Mouse (Mus musculus) heart, postnatal 10 days (tissue): ENCODE measurements around the gene Pkig. TPM values are rescaled to one million over a fixed set of nuclear protein-coding genes. Genes with fewer than 3 reads are reported as not detected.

Experiments
- DNase-seq, 2 experiments: peaks; one replicate each; pipeline ENCODE4 v3.0.0; 2021
- intact Hi-C: fragments of 180-260 bp; cut with DNase I; formaldehyde crosslinking; loops from one replicate; pipeline ENCODE4 v1.15.1; 2025
- total RNA-seq, 2 experiments: library from RNA; stranded (reverse); gene quantifications; 2 replicates each; pipeline ENCODE4 v1.2.3; 2021

The Pkig gene
- total RNA-seq, 2 experiments from 2014 or later = 177 to 195 TPM

DNA sequence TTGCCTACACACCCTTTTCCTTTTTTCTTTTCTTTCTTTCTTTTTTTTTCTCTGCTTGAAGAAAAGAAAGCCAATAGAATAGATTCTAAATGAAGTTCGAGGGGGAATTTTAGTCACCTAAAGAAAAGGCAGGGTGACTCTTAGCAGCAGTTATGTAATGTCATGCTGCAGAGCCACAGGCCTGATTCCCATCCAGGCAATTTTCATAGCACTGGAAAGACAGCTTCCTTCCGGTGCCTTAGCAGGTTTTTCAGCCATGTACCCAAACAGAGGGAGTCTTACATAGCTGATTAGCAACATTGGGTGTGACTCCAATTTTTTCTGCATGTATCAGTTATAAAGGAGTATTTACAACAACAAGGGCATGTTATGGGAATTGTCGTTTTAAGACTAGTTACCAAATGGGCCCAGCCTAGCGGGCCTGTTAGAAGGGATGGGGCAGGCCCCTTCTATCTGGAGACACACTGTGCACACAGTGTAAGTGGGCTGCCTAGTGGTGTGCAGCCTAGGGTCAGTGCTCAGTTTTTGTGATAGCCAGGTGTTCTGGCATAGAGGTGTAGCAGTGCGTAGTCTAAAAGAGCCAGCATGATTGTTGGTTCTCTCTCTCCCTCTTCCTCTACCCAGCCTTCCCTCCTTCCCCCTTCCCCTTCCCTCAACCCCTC lies 45.5 kb downstream of the Pkig start:
- no peak for DNase-seq
- intact Hi-C loops = no loop called here

DNA sequence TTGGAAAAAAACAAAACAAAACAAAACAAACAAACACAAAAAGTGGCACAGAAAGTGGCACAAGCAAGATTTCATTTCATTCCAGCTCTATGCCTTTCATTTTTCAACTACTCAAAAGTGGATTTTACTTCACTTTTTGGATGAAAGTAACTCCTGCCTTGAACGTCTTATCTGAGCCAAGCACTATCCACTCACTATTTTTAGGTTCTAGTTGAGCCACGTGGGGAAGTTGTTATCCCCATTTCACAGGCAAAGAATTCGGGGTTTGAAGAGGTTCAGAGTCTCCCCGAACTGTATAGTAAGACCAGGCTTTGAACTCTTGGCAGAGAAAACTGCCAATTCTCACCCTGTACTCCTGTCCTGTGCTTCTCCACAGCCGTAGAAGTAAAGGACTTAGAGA lies 50.1 kb downstream of the Pkig start:
- DNase-seq = no peak
- intact Hi-C loops = no loop called here

DNA sequence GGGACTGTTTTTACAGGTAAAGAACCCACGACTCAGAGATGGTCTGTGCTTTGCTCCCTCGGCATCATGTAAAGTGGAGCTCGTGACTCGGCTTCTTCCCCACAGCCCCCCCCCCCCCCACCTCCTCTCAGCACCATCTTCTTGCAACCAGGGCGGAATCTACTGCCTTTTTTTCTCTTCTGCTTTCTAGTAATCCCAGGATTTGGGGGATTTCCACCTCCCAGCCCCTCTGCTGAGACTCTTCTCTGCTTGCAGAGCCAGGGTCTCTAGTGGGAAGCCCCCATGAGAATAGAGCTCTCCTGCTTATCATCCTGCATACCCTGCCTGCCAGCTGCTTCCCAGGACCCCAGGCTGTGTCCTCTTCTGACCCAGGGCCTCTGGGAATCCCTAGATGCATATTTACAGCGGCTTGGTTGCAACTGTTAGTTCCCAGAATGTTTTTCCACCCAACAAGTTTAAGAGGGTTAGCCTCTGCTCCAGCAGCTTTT lies 50.6 kb downstream of the Pkig start:
- intact Hi-C loops = no loop called here
- DNase-seq = no peak

DNA sequence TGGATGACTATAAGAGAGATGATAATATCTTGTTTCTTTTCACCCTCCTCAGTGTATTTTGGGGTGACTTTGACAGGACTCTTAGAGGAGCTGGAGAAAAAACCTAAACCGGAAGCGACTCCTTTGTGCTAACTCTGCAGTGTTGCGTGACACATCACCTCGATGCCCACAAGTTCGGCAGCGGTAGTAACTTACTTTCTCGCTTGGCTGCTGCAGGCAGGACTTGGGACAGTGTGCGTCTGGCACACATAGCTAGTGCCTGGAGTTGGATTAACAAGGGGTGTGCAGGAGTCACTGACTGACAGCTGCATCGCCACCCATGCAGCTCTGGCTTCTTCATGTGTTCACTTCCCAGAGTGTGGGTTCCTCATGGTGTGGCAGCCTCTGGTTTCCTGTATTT lies 51.8 kb downstream of the Pkig start:
- intact Hi-C loops = loop anchor here (2.0 kb wide), 1 partner anchor 13 kb away; no protein-coding TSS in a partner anchor
- DNase-seq = no peak

DNA sequence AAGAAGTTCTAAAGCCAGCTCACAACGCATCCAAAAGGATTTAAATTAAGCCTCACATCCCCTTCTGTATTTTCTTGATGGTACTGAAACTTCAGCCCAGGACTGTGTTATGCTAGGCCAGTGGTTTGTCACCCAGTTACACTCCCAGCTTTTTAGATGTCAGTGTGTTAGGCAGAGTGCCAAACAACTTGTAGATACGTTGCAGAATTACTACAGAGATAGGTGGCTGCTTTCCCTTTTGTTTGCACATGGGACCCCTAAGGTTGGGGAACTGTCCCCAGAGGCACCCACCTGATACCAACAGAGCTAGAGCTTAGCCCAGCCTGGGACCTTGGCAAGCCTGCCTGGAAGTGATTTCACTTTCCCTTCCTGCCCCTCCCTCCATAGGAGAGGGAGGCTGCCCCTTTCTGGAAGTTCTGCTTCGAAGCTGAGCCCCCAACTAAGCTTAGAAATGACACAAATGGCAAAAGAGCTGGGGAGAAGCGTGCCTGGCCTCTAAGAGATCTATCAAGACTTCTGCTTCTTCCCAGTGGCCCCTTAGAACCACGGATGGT lies 52.5 kb downstream of the Pkig start:
- intact Hi-C loops = loop anchor here (2.0 kb wide), 1 partner anchor 14 kb away; no protein-coding TSS in a partner anchor
- peak; percentile 57 to 60 for DNase-seq

DNA sequence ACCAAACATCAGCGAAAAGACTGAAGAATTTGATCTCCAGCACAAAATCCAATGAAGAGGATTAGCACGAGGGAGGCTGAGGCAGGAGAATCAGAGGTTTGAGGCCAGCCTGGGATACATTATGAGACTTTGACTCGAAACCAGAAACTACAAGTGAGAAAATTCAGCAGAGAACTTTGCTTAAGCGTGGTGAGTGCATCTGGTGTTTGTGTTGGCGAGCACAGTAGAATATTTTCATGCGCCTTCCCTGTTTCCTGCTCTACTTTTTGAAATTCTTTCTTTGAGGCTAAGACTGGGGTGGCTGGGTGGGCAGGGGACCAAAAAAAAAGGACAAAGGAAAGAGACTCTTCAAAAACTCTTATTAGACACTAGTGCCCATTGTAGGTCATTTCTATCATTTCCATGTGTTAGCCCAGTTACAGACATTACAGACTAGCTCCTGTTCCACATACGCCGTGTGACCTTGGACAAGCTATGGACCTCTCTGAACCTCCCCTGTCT lies 53.2 kb downstream of the Pkig start:
- intact Hi-C loops = loop anchor here (2.0 kb wide), 1 partner anchor 15 kb away; no protein-coding TSS in a partner anchor
- no peak for DNase-seq

DNA sequence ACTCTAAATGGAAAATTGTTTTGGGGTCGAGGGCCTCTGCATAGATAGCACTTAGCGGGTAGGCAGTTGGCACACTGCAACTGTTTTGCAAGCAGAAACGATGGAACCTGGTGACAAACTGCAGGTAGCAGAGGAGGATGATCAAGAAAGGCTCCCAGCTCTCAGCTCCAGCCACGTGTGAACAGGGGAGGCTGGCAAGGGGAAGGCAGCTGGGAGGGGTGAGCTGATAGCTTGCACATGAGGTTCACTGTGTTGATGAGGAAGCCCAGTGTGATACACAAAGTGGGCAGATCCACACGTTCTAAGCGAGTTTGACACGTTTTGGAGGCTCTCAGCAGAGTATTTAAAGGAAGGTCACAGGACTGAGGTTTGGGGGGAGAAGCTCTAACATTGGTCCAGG lies 54.3 kb downstream of the Pkig start:
- intact Hi-C loops = no loop called here

DNA sequence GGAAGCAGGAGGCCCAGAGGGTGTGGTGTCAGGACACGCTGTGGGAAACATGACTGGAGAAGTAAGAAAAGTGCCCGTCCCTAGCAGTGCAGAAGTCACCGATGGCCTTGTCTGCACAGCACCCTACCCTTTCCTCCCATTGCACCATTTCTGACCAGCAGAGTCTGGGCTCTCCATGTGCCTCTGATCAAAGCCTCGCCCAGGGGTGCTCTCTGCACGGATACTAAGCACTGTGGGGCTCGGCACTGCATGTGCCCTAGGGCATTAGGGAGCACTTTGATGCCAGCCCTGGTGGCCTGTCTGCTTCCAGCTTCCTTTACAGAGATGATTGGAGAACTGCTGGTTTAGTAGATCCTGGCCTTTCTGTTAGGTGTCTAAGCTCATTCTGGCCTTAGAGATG lies 54.7 kb downstream of the Pkig start:
- DNase-seq = no peak
- intact Hi-C loops = no loop called here

More for the DNA sequence above, 54.3 kb downstream of the Pkig start:
- DNase-seq = no peak

DNA sequence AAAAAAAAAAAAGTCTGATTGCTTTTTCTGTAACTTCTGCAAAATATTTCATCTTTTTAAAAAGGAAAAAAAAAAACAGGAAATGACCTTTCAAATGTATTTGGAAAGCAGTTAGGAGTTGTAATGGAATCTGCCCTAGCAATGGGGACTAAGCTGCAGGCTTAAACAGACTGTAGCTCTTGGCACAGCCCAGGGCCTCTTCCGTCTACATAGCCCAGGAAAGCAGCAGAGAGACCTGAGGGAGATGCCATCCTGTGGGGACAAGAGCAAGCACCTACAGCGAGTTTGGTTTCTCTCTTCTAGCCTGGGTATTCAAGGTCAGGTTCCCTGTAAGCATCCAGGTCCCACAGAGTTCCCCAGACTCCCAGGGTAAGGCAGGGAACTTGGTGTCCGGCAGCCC lies 55.2 kb downstream of the Pkig start:
- DNase-seq = no peak
- intact Hi-C loops = no loop called here

DNA sequence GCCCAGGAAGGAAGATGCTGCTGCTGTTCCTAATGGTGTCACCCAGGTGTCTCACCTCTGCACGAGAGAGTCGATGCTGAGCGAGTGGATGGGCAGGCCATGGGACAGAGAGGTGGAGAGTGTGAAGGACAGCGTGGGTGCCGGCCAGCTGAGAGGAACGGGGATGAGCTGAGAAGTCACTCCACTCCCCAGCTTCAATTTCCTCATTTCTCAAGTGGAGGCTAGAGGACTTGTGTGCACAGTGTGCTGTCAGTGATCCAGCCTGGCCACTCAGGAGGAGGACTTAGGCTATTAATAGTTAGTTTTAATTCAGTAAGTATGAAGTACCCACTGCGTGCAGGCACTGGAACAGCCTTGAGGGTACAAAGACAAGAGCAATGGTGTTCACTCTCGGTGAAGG lies 58.3 kb downstream of the Pkig start:
- DNase-seq = no peak
- intact Hi-C loops = loop anchor here (2.0 kb wide), 1 partner anchor 58 kb away; the partner anchor contains the start of gene Pkig

DNA sequence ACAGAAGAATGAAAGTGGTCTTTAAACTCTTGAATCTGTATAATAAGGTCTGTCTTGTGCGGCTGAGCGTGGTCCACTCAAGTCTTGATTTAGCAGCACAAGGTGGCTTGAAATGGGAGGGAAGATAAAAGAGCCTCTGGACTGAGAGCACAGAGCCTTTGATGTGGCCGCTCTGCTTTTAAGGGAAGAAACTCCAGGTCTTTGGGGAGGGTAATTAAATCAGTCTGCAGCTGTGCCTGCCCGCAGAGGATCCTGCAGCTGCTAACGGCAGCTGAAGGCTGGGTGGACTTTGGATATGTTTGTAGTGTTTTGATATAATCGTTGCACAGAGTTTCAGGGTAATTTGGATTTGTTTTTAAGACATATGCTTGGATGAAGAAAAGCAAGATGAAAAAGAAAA lies 58.7 kb downstream of the Pkig start:
- no peak for DNase-seq
- intact Hi-C loops = loop anchor here (2.0 kb wide), 1 partner anchor 58 kb away; the partner anchor contains the start of gene Pkig

DNA sequence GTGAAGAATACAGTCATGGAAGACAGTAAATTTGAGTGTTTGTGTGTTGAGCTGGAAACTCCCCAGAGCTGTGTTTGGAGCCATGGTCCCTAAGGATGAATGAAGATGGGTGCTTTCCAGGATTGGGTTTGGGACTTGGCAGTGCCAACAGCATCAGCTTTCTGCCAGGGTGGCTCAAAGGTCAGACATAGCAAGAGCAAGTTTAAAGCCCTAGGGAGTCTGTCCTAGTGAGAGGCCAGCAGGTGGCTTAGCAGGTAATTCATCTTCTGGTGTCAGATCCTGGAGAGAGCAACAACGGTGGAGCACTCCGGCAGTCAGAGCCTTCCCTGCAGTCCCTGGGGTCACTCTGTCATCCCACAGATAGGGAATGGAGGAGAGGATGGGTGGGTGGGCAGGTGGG lies 60.3 kb downstream of the Pkig start:
- intact Hi-C loops = loop anchor here (2.0 kb wide), 1 partner anchor 74 kb away; the partner anchor contains the start of gene Serinc3
- DNase-seq = no peak

DNA sequence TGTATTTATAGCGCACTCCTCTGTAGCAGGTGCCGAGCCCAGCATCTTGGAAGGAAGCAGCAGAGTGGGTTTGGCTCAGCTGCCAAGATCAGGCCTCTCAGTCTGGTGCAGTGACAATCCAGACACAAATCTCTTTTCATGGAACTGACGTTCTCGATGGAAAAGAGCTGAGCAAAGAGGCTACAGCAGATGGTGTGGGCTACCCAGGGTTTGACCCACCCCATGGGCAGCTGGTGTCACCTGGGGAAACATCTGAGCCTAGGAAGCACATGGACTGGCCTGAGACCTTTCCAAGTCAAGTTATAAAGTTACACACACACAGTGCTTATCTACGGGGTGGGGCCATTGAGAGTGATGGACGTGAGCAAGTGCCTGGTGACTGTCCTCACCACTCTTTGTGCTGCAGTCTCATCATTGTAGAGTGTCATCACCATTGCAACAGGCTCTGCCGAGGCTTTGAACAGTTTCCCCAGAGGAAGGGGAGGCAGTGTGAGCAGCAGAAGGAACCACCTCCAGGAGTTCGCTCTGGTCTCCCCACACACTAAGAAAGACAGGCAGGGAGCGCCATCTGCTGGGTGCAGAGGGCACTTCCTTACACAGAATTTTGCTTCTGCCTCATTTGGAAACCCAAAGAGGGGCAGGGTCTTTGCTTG lies 60.9 kb downstream of the Pkig start:
- DNase-seq = peak; percentile 82 to 91
- intact Hi-C loops = loop anchor here (1.0 to 2.0 kb wide), 3 partner anchors 74 to 184 kb away; partner anchors contain the start of genes Serinc3 and Ttpal

DNA sequence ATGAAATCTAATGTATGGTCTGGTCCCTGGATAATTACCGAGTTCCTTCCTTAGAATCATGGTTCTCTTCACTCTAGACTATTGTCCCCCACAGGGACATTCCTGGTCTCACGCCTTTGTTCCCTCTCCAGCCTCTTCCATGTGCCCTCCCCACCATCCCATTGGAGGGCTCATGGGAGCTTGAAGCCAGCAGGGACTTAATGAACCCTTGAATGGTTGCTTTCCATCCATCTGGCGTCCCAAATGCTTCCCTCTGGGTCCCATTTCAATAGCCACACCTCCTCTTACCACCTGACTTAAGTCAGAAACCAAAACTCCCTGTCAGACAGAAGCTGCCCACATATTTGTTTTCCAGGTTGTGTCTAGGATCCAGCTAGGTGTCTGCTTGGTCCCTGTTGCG lies 61.4 kb downstream of the Pkig start:
- DNase-seq = no peak

DNA sequence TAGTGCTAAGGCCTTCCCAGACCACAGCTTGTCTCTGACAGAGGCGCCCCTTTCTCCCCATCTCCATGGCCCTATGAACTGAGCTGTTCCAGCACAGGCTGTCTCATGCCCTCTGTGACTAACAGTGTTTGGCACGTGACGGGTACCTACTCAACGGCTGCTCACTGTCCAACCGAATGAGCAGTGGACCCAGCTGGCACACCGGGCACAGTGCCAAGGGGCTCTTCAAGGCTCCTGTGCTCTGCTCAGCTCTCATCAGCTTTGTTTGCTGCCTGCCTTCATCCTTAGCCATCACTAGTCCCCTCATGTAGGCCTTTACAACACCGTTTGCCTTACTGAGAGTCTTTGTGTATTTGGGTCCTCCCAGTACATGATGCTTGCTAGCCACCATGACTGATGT lies 64.4 kb downstream of the Pkig start:
- no peak for DNase-seq
- intact Hi-C loops = no loop called here

More for the DNA sequence above, 61.4 kb downstream of the Pkig start:
- intact Hi-C loops = loop anchor here (1.0 to 2.0 kb wide), 3 partner anchors 75 to 184 kb away; partner anchors contain the start of genes Serinc3 and Ttpal

DNA sequence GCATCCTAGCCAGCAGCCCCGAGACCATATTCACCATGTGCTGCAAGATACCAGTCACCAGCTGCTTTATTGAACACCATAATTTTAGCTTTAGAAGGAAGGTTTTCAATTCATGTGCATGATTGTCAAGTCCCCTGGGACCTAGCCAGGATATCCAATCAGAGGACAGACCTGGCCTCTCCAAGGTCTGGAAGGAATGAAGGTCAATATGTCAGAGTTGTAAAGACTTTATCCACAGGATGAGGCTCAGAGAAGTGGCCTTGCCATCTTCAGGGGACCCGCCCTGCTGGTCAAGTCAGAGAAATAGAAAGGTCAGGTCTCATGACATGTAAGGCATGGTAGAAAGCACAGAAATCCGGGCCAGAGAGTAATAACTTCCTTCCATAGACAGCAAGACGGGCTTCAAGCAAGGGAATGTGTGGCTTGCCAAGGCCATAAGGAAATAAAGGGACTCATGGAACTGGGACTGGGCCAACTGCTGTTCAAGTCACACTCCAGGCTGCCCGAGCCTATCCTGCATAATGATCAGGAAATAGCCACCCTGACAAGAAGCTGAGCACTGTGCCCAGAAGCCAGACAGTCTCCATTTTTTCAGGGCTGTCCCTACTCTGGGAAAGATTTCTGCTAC lies 68.7 kb downstream of the Pkig start:
- intact Hi-C loops = no loop called here
- DNase-seq = no peak

DNA sequence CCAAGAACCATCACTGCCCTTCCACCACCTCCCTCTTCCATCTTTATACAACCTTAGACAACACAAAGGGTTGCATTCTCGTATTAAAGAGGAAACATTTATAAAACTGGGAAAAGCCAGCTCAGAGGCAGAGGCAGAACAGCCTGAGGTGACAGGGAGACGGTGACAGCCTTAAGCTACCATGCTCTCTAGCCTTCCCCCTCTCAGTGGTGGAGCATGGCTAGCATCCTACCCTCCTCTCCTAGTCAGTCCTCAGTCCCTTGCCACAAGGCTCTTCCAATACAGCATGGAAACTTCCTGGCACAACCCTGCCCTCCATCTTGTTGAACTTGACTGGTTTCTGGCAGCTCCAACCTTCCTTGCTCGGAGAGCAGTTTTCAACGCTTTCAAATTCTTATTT lies 70.1 kb downstream of the Pkig start:
- no peak for DNase-seq
- intact Hi-C loops = no loop called here

DNA sequence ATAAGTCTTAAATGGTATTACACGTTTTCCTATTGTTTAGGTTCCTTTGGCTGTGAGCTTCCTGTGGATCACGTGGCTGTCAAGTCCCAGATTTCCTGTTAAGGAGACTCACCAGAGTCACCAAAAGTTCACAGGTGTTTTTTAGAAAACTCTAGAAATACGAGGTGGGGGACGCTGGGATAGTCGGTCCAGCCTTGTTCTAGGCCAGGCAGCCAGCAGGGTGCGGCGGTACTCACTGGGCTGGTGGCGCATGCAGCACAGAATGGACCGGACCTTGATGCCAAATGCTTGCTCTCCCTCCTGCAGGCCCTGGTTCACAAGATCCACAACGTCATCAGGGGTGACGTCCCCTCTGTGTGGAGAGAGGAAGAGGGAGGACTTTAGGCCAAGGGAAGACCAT lies 73.8 kb downstream of the Pkig start:
- intact Hi-C loops = no loop called here
- no peak for DNase-seq

DNA sequence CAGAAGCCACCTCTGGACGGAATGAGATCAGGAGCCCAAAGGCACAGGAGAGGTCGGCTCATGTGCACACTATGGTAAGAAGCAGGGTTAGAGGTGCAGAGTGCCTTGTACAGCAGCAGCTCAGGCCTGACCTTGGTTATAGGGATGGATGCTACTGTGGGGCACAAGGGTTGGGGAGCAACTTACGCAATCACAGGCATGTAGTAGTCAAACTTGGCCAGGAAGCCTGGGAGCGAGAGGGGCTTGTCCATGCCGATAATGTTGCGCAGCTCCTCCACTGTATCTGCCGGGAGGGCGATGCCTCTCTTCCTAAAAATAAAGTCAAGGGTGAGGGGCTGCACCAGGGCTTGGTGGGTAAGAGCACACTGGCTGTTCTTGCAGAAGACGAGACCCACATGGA lies 77.0 kb downstream of the Pkig start:
- no peak for DNase-seq
- intact Hi-C loops = loop anchor here (5.0 kb wide), 1 partner anchor 87 kb away; the partner anchor contains the start of gene Ccn5

DNA sequence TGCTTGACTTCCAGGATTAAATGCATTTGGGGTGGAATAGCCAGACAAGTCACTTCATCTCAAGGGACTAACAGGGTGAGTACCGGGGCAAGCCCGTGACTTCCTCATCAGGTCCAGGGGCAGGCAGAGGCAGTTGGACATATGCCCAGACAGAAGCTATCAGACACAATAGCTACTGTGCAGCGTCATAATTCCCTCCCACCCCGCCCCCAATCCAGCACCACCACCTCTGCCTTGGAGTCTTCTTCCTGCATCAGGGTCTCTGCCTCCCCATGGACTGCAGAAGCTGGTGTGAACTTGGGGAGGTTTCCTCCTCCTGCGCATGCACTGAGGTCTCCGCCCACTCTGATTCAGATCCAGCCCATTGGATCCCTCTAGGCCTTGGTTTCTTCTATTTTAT lies 77.8 kb downstream of the Pkig start:
- peak; percentile 78 to 82 for DNase-seq
- intact Hi-C loops = loop anchor here (5.0 kb wide), 1 partner anchor 86 kb away; the partner anchor contains the start of gene Ccn5

DNA sequence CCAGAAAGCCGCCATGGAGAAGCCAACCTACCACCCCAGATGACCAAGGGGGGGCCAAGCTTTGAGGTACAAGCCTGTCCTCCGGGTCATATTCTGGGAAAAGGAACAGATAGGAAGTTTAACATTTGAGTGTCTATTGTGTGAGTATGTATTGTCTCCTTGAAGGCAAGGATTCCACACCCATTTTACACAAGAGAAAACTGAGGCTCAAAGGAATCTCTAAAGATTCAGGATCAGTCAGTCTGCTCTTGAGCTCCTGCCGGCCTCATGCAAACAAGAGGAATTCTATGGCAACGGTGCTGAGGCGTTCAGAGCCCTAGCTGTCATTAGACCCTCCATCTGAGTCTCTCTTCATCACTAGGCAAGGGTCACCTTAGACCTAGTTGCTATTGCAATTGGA lies 84.5 kb downstream of the Pkig start:
- intact Hi-C loops = no loop called here
- no peak for DNase-seq
